Mouse (Mus musculus): ENCODE measurements around the gene Ldlrad3.

Gene Ldlrad3

GRCm38 (mm10) chr2:101997013-101997412, 189.2 kb downstream of the Ldlrad3 start:
- DNase-seq: no peak

- peak; percentile 72 for DNase-seq
Observed at GRCm38 (mm10) chr2:101992574-101993310, 193.4 kb downstream of the Ldlrad3 start.

- DNase-seq: peak; percentile 61
Observed at GRCm38 (mm10) chr2:101991726-101992125, 194.5 kb downstream of the Ldlrad3 start.

GRCm38 (mm10) chr2:101986344-101987087, 199.7 kb downstream of the Ldlrad3 start:
- no peak for DNase-seq

- DNase-seq: no peak
Observed at GRCm38 (mm10) chr2:101983853-101984543, 202.2 kb downstream of the Ldlrad3 start.

GRCm38 (mm10) chr2:101983082-101983852, 202.9 kb downstream of the Ldlrad3 start:
- peak; percentile 76 for DNase-seq

GRCm38 (mm10) chr2:101981964-101982498, 204.2 kb downstream of the Ldlrad3 start:
- no peak for DNase-seq

GRCm38 (mm10) chr2:101981211-101981610, 205.0 kb downstream of the Ldlrad3 start:
- DNase-seq: peak; percentile 57

GRCm38 (mm10) chr2:101980456-101980947, 205.7 kb downstream of the Ldlrad3 start:
- no peak for DNase-seq

GRCm38 (mm10) chr2:101978534-101979525, 207.4 kb downstream of the Ldlrad3 start:
- peak; percentile 69 for DNase-seq

GRCm38 (mm10) chr2:101976399-101977064, 209.7 kb downstream of the Ldlrad3 start:
- no peak for DNase-seq

GRCm38 (mm10) chr2:101973810-101974209, 212.4 kb downstream of the Ldlrad3 start:
- no peak for DNase-seq

- no peak for DNase-seq
Observed at GRCm38 (mm10) chr2:101967601-101968000, 218.6 kb downstream of the Ldlrad3 start.

GRCm38 (mm10) chr2:101967152-101967551, 219.0 kb downstream of the Ldlrad3 start:
- no peak for DNase-seq

- no peak for DNase-seq
Observed at GRCm38 (mm10) chr2:101966017-101966416, 220.2 kb downstream of the Ldlrad3 start.

- DNase-seq: no peak
Observed at GRCm38 (mm10) chr2:101965515-101965914, 220.7 kb downstream of the Ldlrad3 start.

- DNase-seq: no peak
Observed at GRCm38 (mm10) chr2:101963367-101963766, 222.8 kb downstream of the Ldlrad3 start.

- no peak for DNase-seq
Observed at GRCm38 (mm10) chr2:101962349-101962748, 223.8 kb downstream of the Ldlrad3 start.

GRCm38 (mm10) chr2:101961391-101961790, 224.8 kb downstream of the Ldlrad3 start:
- DNase-seq: no peak

GRCm38 (mm10) chr2:101960658-101961057, 225.5 kb downstream of the Ldlrad3 start:
- DNase-seq: no peak
